Comparison of ENCODE assay signal across 13 mouse cellular contexts in genomic region chr19:56998910-56999309, GRCm38 (mm10). TPM values are rescaled to one million over a fixed set of nuclear protein-coding genes. Genes with fewer than 3 reads are reported as not detected.
DNase-seq lines count a peak whose midpoint lies in the region; ATAC-seq and TF ChIP-seq lines count a peak whose summit lies in the region.
"Had no signal": no experiment of that assay in that cellular context is flagged by ENCODE, and none has a peak within 500 bp of the region (broad histone marks: within the 10 kb centered on the region; RNA-seq: fewer than 3 reads in every experiment).

No protein-coding gene starts in this region.

- peak overlapping the region; percentile 65 for H3K27ac ChIP-seq in hindbrain, embryonic 13.5 days
- H3K27ac ChIP-seq in hindbrain, embryonic 10.5 days = no peak overlapping the region; the same call in 1 of the 2 replicates
- peak overlapping the region; percentile 36 for H3K27ac ChIP-seq in embryonic facial prominence, embryonic 10.5 days (replicated peaks)
- H3K27ac ChIP-seq in forebrain, embryonic 15.5 days (replicated peaks) = peak overlapping the region; percentile 12; the same call in 1 of the 2 replicates
- H3K27ac ChIP-seq in limb, embryonic 14.5 days (replicated peaks; ENCODE audit: low read depth, low read length) = peak overlapping the region; percentile 55; the same call in 1 of the 2 replicates
- H3K27ac ChIP-seq: heart, embryonic 15.5 days; liver, embryonic 13.5 days had no signal

- H3K4me1 ChIP-seq in hindbrain, embryonic 13.5 days (replicated peaks) = peaks cover 45% of the 10 kb centered on the region
- H3K4me1 ChIP-seq in hindbrain, embryonic 10.5 days (replicated peaks) = peaks cover 66% of the 10 kb centered on the region
- peaks cover 66% of the 10 kb centered on the region for H3K4me1 ChIP-seq in embryonic facial prominence, embryonic 10.5 days
- H3K4me1 ChIP-seq in forebrain, embryonic 15.5 days = peaks cover 23% of the 10 kb centered on the region
- peaks cover 33% of the 10 kb centered on the region for H3K4me1 ChIP-seq in limb, embryonic 14.5 days (ENCODE audit: control insufficient read depth, insufficient read depth, low read length)
- H3K4me1 ChIP-seq: liver, embryonic 13.5 days had no signal

- ATAC-seq in hindbrain, embryonic 13.5 days (ENCODE audit: low FRiP score) = no peak
- ATAC-seq in forebrain, embryonic 15.5 days (replicated peaks) = no peak
- ATAC-seq in limb, embryonic 14.5 days (ENCODE audit: low FRiP score, low read depth) = no peak

- no peaks in the 10 kb centered on the region for H3K9me3 ChIP-seq in hindbrain, embryonic 13.5 days
- H3K9me3 ChIP-seq in hindbrain, embryonic 10.5 days = no peaks in the 10 kb centered on the region
- H3K9me3 ChIP-seq in embryonic facial prominence, embryonic 10.5 days = no peaks in the 10 kb centered on the region
- no peaks in the 10 kb centered on the region for H3K9me3 ChIP-seq in forebrain, embryonic 15.5 days
- H3K9me3 ChIP-seq in limb, embryonic 14.5 days (ENCODE audit: control insufficient read depth, low read length) = no peaks in the 10 kb centered on the region
- H3K9me3 ChIP-seq: heart, embryonic 15.5 days; liver, embryonic 13.5 days had no signal

- H3K27me3 ChIP-seq in hindbrain, embryonic 13.5 days = no peaks in the 10 kb centered on the region
- H3K27me3 ChIP-seq in hindbrain, embryonic 10.5 days (ENCODE audit: insufficient read depth, poor library complexity, severe bottlenecking) = peaks cover 4% of the 10 kb centered on the region; the same call in 1 of the 2 replicates
- H3K27me3 ChIP-seq in embryonic facial prominence, embryonic 10.5 days (replicated peaks; ENCODE audit: low read depth, poor library complexity, severe bottlenecking) = no peaks in the 10 kb centered on the region
- H3K27me3 ChIP-seq in forebrain, embryonic 15.5 days = no peaks in the 10 kb centered on the region
- no peaks in the 10 kb centered on the region for H3K27me3 ChIP-seq in limb, embryonic 14.5 days (ENCODE audit: control insufficient read depth, insufficient read depth, low read length)
- H3K27me3 ChIP-seq: heart, embryonic 15.5 days; liver, embryonic 13.5 days had no signal

- no peak overlapping the region for H3K4me3 ChIP-seq in hindbrain, embryonic 13.5 days
- no peak overlapping the region for H3K4me3 ChIP-seq in hindbrain, embryonic 10.5 days
- H3K4me3 ChIP-seq in embryonic facial prominence, embryonic 10.5 days = no peak overlapping the region
- no peak overlapping the region for H3K4me3 ChIP-seq in forebrain, embryonic 15.5 days
- H3K4me3 ChIP-seq in limb, embryonic 14.5 days (replicated peaks; ENCODE audit: low read length) = no peak overlapping the region
- H3K4me3 ChIP-seq: heart, embryonic 15.5 days; liver, embryonic 13.5 days; myocyte had no signal

- H3K9ac ChIP-seq in hindbrain, embryonic 13.5 days = no peak overlapping the region
- H3K9ac ChIP-seq in forebrain, embryonic 15.5 days (replicated peaks) = no peak overlapping the region
- H3K9ac ChIP-seq in limb, embryonic 14.5 days (ENCODE audit: low read depth, low read length, severe bottlenecking) = no peak overlapping the region
- H3K9ac ChIP-seq: heart, embryonic 15.5 days; liver, embryonic 13.5 days had no signal

- no peak for TF ChIP-seq POLR2A in limb, embryonic 14.5 days (IDR thresholded peaks at IDR 0.05; ENCODE audit: borderline replicate concordance, extremely low read depth, insufficient read depth, insufficient read length)

- no peak for DNase-seq in hindbrain, embryonic 10.5 days (ENCODE audit: low spot score)
- no peak for DNase-seq in embryonic facial prominence, embryonic 10.5 days (ENCODE audit: low spot score)
- no peak for DNase-seq in limb, embryonic 14.5 days (ENCODE audit: low spot score)
- DNase-seq in embryo, embryonic 9.5 days (ENCODE audit: extremely low spot score) = no peak
- no peak for DNase-seq in embryo, embryonic 10.5 days (ENCODE audit: low spot score)
- DNase-seq: gastrocnemius, postnatal 36 days; liver, embryonic 13.5 days; lung, postnatal 4 days; thymus, postnatal 14 days had no signal

- 64% methylated on average over 2 of the region's 2 CpGs for WGBS in hindbrain, embryonic 13.5 days
- WGBS in hindbrain, embryonic 10.5 days = 86% methylated on average over 2 of the region's 2 CpGs
- 66% methylated on average over 2 of the region's 2 CpGs for WGBS in embryonic facial prominence, embryonic 10.5 days
- WGBS in forebrain, embryonic 15.5 days = 29% methylated on average over 2 of the region's 2 CpGs
- 49% methylated on average over 2 of the region's 2 CpGs for WGBS in limb, embryonic 14.5 days

- no peak overlapping the region for H3K4me2 ChIP-seq in hindbrain, embryonic 13.5 days
- no peak overlapping the region for H3K4me2 ChIP-seq in forebrain, embryonic 15.5 days (replicated peaks)
- H3K4me2 ChIP-seq in limb, embryonic 14.5 days (replicated peaks; ENCODE audit: low read depth, low read length, severe bottlenecking) = no peak overlapping the region
- H3K4me2 ChIP-seq: heart, embryonic 15.5 days; liver, embryonic 13.5 days had no signal

- no peaks in the 10 kb centered on the region for H3K36me3 ChIP-seq in hindbrain, embryonic 13.5 days
- no peaks in the 10 kb centered on the region for H3K36me3 ChIP-seq in hindbrain, embryonic 10.5 days
- H3K36me3 ChIP-seq in embryonic facial prominence, embryonic 10.5 days (replicated peaks) = no peaks in the 10 kb centered on the region
- H3K36me3 ChIP-seq in forebrain, embryonic 15.5 days = no peaks in the 10 kb centered on the region
- H3K36me3 ChIP-seq in limb, embryonic 14.5 days (ENCODE audit: control insufficient read depth, insufficient read depth, low read length) = no peaks in the 10 kb centered on the region
- H3K36me3 ChIP-seq: heart, embryonic 15.5 days; liver, embryonic 13.5 days had no signal

RNA-seq across cellular contexts. Expression of gene Afap1l2, which starts 9.1 kb away (rescaled TPM):
- 9.5 and 12.2 TPM in 2 replicates for polyA plus RNA-seq in hindbrain, embryonic 13.5 days (2015; fragmentation: Nextera tagmentation; extraction: Ambion mirVana)
- polyA plus RNA-seq in hindbrain, embryonic 10.5 days (2016; fragmentation: Nextera tagmentation; extraction: Ambion mirVana) = 3.8 and 5.9 TPM in 2 replicates
- 4.4 and 5.2 TPM in 2 replicates for polyA plus RNA-seq in embryonic facial prominence, embryonic 10.5 days (2016; fragmentation: Nextera tagmentation; extraction: Ambion mirVana)
- polyA plus RNA-seq in forebrain, embryonic 15.5 days (2015; fragmentation: Nextera tagmentation; extraction: Ambion mirVana) = 5.9 and 6.8 TPM in 2 replicates
- 6.8 and 7.0 TPM in 2 replicates for polyA plus RNA-seq in limb, embryonic 14.5 days (2012; rRNA removed)
- polyA plus RNA-seq in limb, embryonic 14.5 days (2014; fragmentation: Nextera tagmentation; extraction: Ambion mirVana) = 6.8 and 9.2 TPM in 2 replicates
